Mouse (Mus musculus): Measurements from ENCODE around the gene Izumo2. TPM values are rescaled to one million over a fixed set of nuclear protein-coding genes. Genes with fewer than 3 reads are reported as not detected.
A peak's percentile ranks its signal among the peaks of the same experiment; 100 is the strongest.
"Not testable (repeated sequence)": the region's sequence is repeated elsewhere in the genome, so short reads cannot be mapped to it uniquely, and the experiment has no call there.

Gene Izumo2
- polyA plus RNA-seq, 1 experiment from 2014 or later = not detected

- no peaks in the 10 kb centered on the region for H3K4me1 ChIP-seq
- no peak overlapping the region for H3K4me2 ChIP-seq
- no peaks in the 10 kb centered on the region for H3K9me3 ChIP-seq
- WGBS = 82% methylated on average over 11 of the region's 11 CpGs
- no peak overlapping the region for H3K9ac ChIP-seq
- ATAC-seq (ENCODE audit: insufficient read depth, low FRiP score, low read depth) = no peak
- H3K27ac ChIP-seq = no peak overlapping the region
- H3K36me3 ChIP-seq = no peaks in the 10 kb centered on the region; the same call in 1 of the 2 replicates
- H3K4me3 ChIP-seq (replicated peaks) = no peak overlapping the region
- no peaks in the 10 kb centered on the region for H3K27me3 ChIP-seq (replicated peaks)
These were observed 19.8 kb downstream of the Izumo2 start for GRCm38 (mm10) chr7:44728082-44728975.

DNA sequence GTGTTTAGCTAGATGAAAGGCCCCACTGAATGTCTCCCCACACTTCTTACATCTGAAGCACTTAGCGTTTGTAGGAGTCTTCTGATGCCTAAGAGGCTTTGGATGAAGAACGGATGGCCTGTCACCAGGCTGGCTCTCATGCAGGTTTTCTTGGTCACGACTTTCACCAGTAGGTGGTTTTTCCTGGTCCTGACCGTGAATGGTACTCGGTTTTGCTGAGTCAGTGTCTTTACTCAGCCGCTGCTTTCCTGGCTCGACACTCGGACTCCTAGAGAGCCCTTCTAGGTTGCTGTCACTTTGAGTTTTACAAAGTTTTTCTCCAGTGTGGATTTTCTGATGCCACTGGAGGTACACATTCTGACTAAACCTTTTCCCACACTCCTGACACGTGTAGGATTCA lies 25.2 kb downstream of the Izumo2 start:
- Histone ChIP-seq H3K4me1 (no peaks in the 10 kb centered on the region), H3K27ac (no peak overlapping the region), H3K4me2 (no peak overlapping the region), H3K36me3 (no peaks in the 10 kb centered on the region; the same call in 1 of the 2 replicates), H3K9me3 (no peaks in the 10 kb centered on the region), H3K9ac (no peak overlapping the region), H3K4me3 (replicated peaks) (no peak overlapping the region), H3K27me3 (replicated peaks) (no peaks in the 10 kb centered on the region)
- ATAC-seq (ENCODE audit: insufficient read depth, low FRiP score, low read depth) = no peak
- 84% methylated on average over 9 of the region's 9 CpGs for WGBS

- Histone ChIP-seq H3K36me3 (no peaks in the 10 kb centered on the region), H3K4me1 (peaks cover 6% of the 10 kb centered on the region), H3K4me3 (replicated peaks) (no peak overlapping the region), H3K9ac (no peak overlapping the region), H3K27ac (no peak overlapping the region), H3K27me3 (replicated peaks) (no peaks in the 10 kb centered on the region), H3K9me3 (no peaks in the 10 kb centered on the region), H3K4me2 (no peak overlapping the region)
- 81% methylated on average over 8 of the region's 8 CpGs for WGBS
- ATAC-seq (ENCODE audit: insufficient read depth, low FRiP score, low read depth) = no peak
These were observed 32.8 kb downstream of the Izumo2 start for GRCm38 (mm10) chr7:44741361-44741760.

DNA sequence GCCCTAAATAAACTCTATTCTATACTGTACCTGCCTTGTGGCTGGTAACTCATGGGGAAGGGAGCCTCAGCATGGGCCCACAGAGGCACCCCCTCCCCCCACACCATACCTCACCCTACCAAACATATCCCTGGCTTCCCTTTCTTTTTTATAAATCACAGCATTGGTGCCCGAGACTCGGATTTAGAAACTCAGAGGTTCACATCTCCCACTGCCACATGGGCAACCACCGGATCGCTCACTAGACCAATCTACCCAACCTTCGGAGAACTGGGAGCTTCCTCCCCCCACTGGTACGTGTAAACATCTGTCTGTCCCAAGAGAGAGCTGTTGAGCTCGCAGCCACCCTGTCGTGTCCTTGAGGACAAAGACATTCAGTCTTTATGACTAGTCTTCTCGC lies 35.7 kb downstream of the Izumo2 start:
- H3K27me3 ChIP-seq (replicated peaks) = no peaks in the 10 kb centered on the region
- WGBS = 58% methylated on average over 9 of the region's 9 CpGs
- H3K9me3 ChIP-seq = no peaks in the 10 kb centered on the region
- H3K9ac ChIP-seq = no peak overlapping the region
- no peak overlapping the region for H3K4me2 ChIP-seq
- H3K4me3 ChIP-seq (replicated peaks) = no peak overlapping the region
- no peak for ATAC-seq (ENCODE audit: insufficient read depth, low FRiP score, low read depth)
- H3K27ac ChIP-seq = no peak overlapping the region
- peaks cover 11% of the 10 kb centered on the region for H3K4me1 ChIP-seq
- H3K36me3 ChIP-seq = no peaks in the 10 kb centered on the region

- H3K4me3 ChIP-seq (replicated peaks) = peak overlapping the region; percentile 42
- under 1% methylated on average over 18 of the region's 18 CpGs for WGBS
- peaks cover 13% of the 10 kb centered on the region for H3K4me1 ChIP-seq
- H3K9ac ChIP-seq = peak overlapping the region; percentile 43
- no peaks in the 10 kb centered on the region for H3K36me3 ChIP-seq
- peak overlapping the region; percentile 91 for H3K4me2 ChIP-seq
- peak; percentile 57 for ATAC-seq (ENCODE audit: insufficient read depth, low FRiP score, low read depth)
- no peaks in the 10 kb centered on the region for H3K9me3 ChIP-seq
- H3K27ac ChIP-seq = no peak overlapping the region
- no peaks in the 10 kb centered on the region for H3K27me3 ChIP-seq (replicated peaks)
These were observed 36.5 kb downstream of the Izumo2 start for GRCm38 (mm10) chr7:44745076-44745475.

GRCm38 (mm10) chr7:44747115-44747514 lies 38.6 kb downstream of the Izumo2 start:
- Histone ChIP-seq H3K4me1 (peaks cover 13% of the 10 kb centered on the region), H3K4me2 (peak overlapping the region; percentile 83), H3K27me3 (replicated peaks) (no peaks in the 10 kb centered on the region), H3K9me3 (no peaks in the 10 kb centered on the region), H3K36me3 (peaks cover 3% of the 10 kb centered on the region; the same call in 1 of the 2 replicates), H3K4me3 (replicated peaks) (peak overlapping the region; percentile 64; the same call in 1 of the 2 replicates), H3K9ac (no peak overlapping the region), H3K27ac (no peak overlapping the region)
- ATAC-seq (ENCODE audit: insufficient read depth, low FRiP score, low read depth) = no peak
- WGBS = 64% methylated on average over 4 of the region's 4 CpGs

GRCm38 (mm10) chr7:44748101-44749044 lies 39.8 kb downstream of the Izumo2 start, which contains the start of gene Vrk3:
Vrk3 (plus strand) TSS chr7:44748413.
- H3K4me1 ChIP-seq = peaks cover 13% of the 10 kb centered on the region
- under 1% methylated on average over 44 of the region's 44 CpGs for WGBS
- H3K9ac ChIP-seq = peak within 1 kb of the TSS; percentile 43; the same call in 1 of the 2 replicates
- peak within 1 kb of the TSS; percentile 64 for H3K4me3 ChIP-seq (replicated peaks)
- H3K27me3 ChIP-seq (replicated peaks) = no peaks in the 10 kb centered on the region
- peak within 1 kb of the TSS; percentile 91 for H3K27ac ChIP-seq
- peaks cover 13% of the 10 kb centered on the region for H3K36me3 ChIP-seq
- H3K9me3 ChIP-seq = no peaks in the 10 kb centered on the region
- peak within 1 kb of the TSS; percentile 83 for H3K4me2 ChIP-seq
- ATAC-seq (ENCODE audit: insufficient read depth, low FRiP score, low read depth) = peak; percentile 97

DNA sequence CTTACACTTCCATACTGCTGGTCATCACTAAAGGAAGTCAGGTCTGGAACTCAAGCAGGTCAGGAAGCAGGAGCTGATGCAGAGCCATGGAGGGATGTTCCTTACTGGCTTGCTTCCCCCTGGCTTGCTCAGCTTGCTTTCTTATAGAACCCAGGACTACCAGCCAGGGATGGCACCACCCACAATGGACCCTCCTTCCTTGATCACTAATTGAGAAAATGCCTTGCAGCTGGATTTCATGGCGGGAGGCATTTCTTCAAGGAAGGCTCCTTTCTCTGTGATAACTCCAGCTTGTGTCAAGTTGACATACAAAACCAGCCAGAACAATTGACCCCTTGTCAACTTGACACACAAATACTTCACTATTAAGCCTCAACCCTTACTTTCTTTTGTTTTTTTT lies 42.4 kb downstream of the Izumo2 start, which contains the start of gene Zfp473:
Zfp473 (minus strand) TSS at position 101 of the 400 bp plus-strand sequence.
- H3K9me3 ChIP-seq; H3K4me1 ChIP-seq; H3K4me3 ChIP-seq (replicated peaks); H3K9ac ChIP-seq; H3K4me2 ChIP-seq; ATAC-seq (ENCODE audit: insufficient read depth, low FRiP score, low read depth); H3K27me3 ChIP-seq (replicated peaks); H3K27ac ChIP-seq: not testable (repeated sequence)
- WGBS = 95% methylated on average over 1 of the region's 1 CpGs
- peaks cover 33% of the 10 kb centered on the region for H3K36me3 ChIP-seq

- Histone ChIP-seq H3K27me3 (replicated peaks) (no peaks in the 10 kb centered on the region), H3K4me2 (no peak overlapping the region), H3K27ac (no peak overlapping the region), H3K9me3 (no peaks in the 10 kb centered on the region), H3K4me3 (replicated peaks) (no peak overlapping the region), H3K4me1 (no peaks in the 10 kb centered on the region), H3K9ac (no peak overlapping the region), H3K36me3 (peaks cover 56% of the 10 kb centered on the region)
- 75% methylated on average over 2 of the region's 2 CpGs for WGBS
- no peak for ATAC-seq (ENCODE audit: insufficient read depth, low FRiP score, low read depth)
These were observed 48.6 kb downstream of the Izumo2 start for GRCm38 (mm10) chr7:44757164-44757563.

- H3K9ac ChIP-seq = no peak overlapping the region
- no peak overlapping the region for H3K27ac ChIP-seq
- H3K4me3 ChIP-seq (replicated peaks) = no peak overlapping the region
- peaks cover 34% of the 10 kb centered on the region for H3K36me3 ChIP-seq
- H3K4me2 ChIP-seq = no peak overlapping the region
- no peaks in the 10 kb centered on the region for H3K9me3 ChIP-seq
- no peak for ATAC-seq (ENCODE audit: insufficient read depth, low FRiP score, low read depth)
- no peaks in the 10 kb centered on the region for H3K27me3 ChIP-seq (replicated peaks)
- no peaks in the 10 kb centered on the region for H3K4me1 ChIP-seq
These were observed 51.8 kb downstream of the Izumo2 start for GRCm38 (mm10) chr7:44760366-44760765.

GRCm38 (mm10) chr7:44768129-44768528 lies 59.6 kb downstream of the Izumo2 start:
- H3K4me2 ChIP-seq = no peak overlapping the region
- WGBS = 88% methylated on average over 5 of the region's 5 CpGs
- no peak overlapping the region for H3K4me3 ChIP-seq (replicated peaks)
- H3K27me3 ChIP-seq (replicated peaks) = no peaks in the 10 kb centered on the region
- no peaks in the 10 kb centered on the region for H3K9me3 ChIP-seq
- H3K36me3 ChIP-seq = peaks cover 20% of the 10 kb centered on the region; the same call in 1 of the 2 replicates
- no peak overlapping the region for H3K9ac ChIP-seq
- ATAC-seq (ENCODE audit: insufficient read depth, low FRiP score, low read depth) = peak; percentile 63; the same call in 1 of the 2 replicates
- H3K27ac ChIP-seq = no peak overlapping the region
- H3K4me1 ChIP-seq = no peaks in the 10 kb centered on the region

All from stomach, embryonic 15.5 days (tissue).